Mouse (Mus musculus) midbrain, postnatal 0 days (tissue): ENCODE measurements around the gene Cmtm6. TPM values are rescaled to one million over a fixed set of nuclear protein-coding genes. Genes with fewer than 3 reads are reported as not detected.

Experiments used
- ATAC-seq: fragments of 200-750 bp; cut with Nextera tagmentation; 2 replicates; pipeline ENCODE4 v1.8.0; 2017; ENCODE audit warnings: moderate number of reproducible peaks, mild to moderate bottlenecking, moderate TSS enrichment, moderate library complexity; ENCODE audit not compliant: low FRiP score
- DNase-seq: peaks from one replicate; pipeline ENCODE4 v3.0.0-alpha.2; 2015; ENCODE audit warnings: low spot score
- H3K27ac ChIP-seq: fragments of 300-500 bp; sonication (generic); 2 replicates; pipeline ENCODE4 v1.5.1; 2014; ENCODE audit warnings: low read depth, mild to moderate bottlenecking, low read length, mixed read lengths
- H3K27me3 ChIP-seq: fragments of 300-500 bp; sonication (generic); 2 replicates; pipeline ENCODE4 v1.6.1; 2014; ENCODE audit warnings: low read length, control low read depth, mixed read lengths; ENCODE audit not compliant: insufficient read depth
- H3K36me3 ChIP-seq: fragments of 300-500 bp; sonication (generic); 2 replicates; pipeline ENCODE4 v1.6.1; 2014; ENCODE audit warnings: low read length, control low read depth, mixed read lengths; ENCODE audit not compliant: insufficient read depth
- H3K4me1 ChIP-seq: fragments of 300-500 bp; sonication (generic); 2 replicates; pipeline ENCODE4 v1.6.1; 2014; ENCODE audit warnings: mild to moderate bottlenecking, control low read depth, antibody characterized with exemption, low read length, mixed read lengths; ENCODE audit not compliant: insufficient read depth
- H3K4me2 ChIP-seq: fragments of 300-500 bp; sonication (generic); 2 replicates; pipeline ENCODE4 v1.6.1; 2014; ENCODE audit warnings: low read depth, mild to moderate bottlenecking, low read length, mixed read lengths; ENCODE audit not compliant: poor library complexity, severe bottlenecking
- H3K4me3 ChIP-seq: fragments of 300-500 bp; sonication (generic); 2 replicates; pipeline ENCODE4 v1.5.1; 2014; ENCODE audit warnings: low read depth, mild to moderate bottlenecking, low read length, moderate library complexity
- H3K9ac ChIP-seq: fragments of 300-500 bp; sonication (generic); replicated peaks from 2 replicates; pipeline ENCODE4 v1.6.1; 2014; ENCODE audit warnings: mild to moderate bottlenecking, low read length, moderate library complexity, mixed read lengths; ENCODE audit not compliant: poor library complexity, severe bottlenecking
- H3K9me3 ChIP-seq: fragments of 300-500 bp; sonication (generic); 2 replicates; pipeline ENCODE4 v1.6.1; 2016; ENCODE audit warnings: low read length, control low read depth
- CTCF ChIP-seq: IDR thresholded peaks from 2 replicates; pipeline ENCODE4 v1.5.1; 2016; ENCODE audit warnings: antibody characterized with exemption, mild to moderate bottlenecking
- WGBS: fragments of 180-500 bp; shearing (Covaris S2); extraction: QIAGEN DNeasy Blood & Tissue Kit; methylation state at CpG from one replicate; pipeline ENCODE4 v1.1.7; 2014; 5-methylcytosine and 5-hydroxymethylcytosine counted together
- polyA plus RNA-seq: library from polyadenylated mRNA; unstranded; fragments of >200 nt; fragmentation: Nextera tagmentation; extraction: Ambion mirVana; gene quantifications from 2 replicates; pipeline ENCODE4 v1.2.1, GENCODE M21; 2015
- total RNA-seq: library from RNA; depleted of rRNA; stranded (reverse); fragments of >200 nt; gene quantifications from 2 replicates; pipeline ENCODE4 v1.2.3, GENCODE M21; 2014

Gene Cmtm6
- total and polyA plus RNA-seq, 2 experiments from 2014 or later: 19.2 to 19.3 TPM

DNA sequence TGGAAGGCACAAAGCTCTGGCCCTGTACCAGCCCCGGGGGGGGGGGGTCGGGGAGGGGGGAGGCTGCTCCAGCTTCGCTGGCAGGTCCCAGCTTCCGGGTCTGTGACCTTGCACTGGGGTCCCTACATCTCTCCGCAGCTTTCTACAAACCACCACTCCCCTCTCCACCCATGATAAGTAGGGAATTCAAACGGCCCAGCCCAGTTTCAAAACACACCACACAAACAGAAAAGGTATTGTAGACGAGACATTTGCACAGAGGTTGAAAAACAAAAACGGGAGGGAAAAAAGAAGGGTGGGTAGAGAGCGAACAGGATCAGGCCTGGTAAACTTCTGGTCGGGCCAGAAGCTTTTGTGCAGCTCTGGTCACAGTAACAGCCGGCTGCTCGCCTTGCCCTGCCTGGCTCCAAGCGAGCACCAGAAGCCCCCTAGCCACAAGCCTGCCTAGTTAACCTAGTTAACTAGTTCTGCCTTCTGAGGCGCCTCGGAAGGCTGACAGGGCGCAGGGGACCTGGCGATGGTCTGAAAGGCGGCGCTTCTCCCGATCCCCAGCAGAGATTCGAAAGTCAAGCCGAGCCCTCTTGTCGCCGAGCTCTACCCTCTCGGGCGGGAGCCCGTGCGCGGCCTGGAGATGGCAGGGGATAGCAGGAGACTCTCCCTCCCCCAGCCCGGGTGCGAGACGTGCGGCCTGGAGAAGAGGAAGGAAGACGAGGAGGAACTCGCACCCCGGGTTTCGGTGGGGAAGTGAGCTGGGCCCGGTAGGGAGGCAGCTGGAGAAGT, 50.0 kb downstream of the Cmtm6 start:
- ATAC-seq: peak; percentile 15; the same call in 1 of the 2 replicates
- Histone ChIP-seq H3K27ac (0 out of 2 replicates have a peak overlapping the region, but pooled peaks have one; percentile 21), H3K36me3 (no peaks in the 10 kb centered on the region), H3K9me3 (no peaks in the 10 kb centered on the region), H3K4me1 (peaks cover 4% of the 10 kb centered on the region), H3K4me2 (peak overlapping the region; percentile 88), H3K9ac (peak overlapping the region; percentile 45), H3K27me3 (peaks cover 9% of the 10 kb centered on the region; the same call in 1 of the 2 replicates), H3K4me3 (peak overlapping the region; percentile 45)
- DNase-seq: no peak
- TF ChIP-seq CTCF: no peak
- 2% methylated on average over 36 of the region's 38 CpGs for WGBS

DNA sequence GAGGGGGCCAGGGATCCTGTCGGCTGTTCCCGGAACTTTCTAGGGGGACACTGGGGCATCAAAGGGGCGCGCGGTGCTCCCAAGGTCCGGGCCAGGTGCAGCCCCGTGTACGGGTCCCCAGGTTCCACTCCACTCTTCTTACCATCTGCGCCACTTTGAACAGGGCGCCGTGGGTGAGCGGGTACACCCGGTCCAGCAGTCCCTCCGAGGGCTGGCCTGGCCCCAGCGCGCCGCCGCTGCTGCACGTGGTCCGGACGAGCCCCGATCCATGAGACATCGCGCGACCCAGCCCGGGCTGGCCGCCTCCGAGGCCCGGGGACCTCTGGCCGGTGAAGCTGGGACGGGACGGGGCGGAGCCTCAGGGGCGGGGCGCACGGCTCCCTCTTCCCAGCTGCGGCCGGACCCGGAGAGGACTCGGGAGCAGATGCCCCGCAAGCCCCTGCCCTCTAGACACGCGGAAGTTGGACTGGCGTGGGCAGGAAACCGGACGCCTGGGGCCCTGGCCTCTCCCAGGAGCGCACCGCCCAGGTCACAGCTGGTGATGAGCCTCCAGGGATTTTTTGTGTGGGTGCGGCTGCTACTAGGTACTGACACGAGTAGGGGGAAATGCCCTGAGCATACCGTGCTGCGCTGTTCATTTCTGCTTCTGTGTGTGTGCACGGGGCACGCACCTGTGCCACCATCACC, 50.8 kb downstream of the Cmtm6 start, which contains the start of gene Cmtm7:
Gene Cmtm7 (minus strand): TSS at position 331 of the 687 bp plus-strand sequence.
- H3K9me3 ChIP-seq: no peaks in the 10 kb centered on the region
- H3K36me3 ChIP-seq: no peaks in the 10 kb centered on the region
- H3K9ac ChIP-seq: peak within 1 kb of the TSS; percentile 45
- H3K27me3 ChIP-seq: peaks cover 9% of the 10 kb centered on the region; the same call in 1 of the 2 replicates
- H3K4me2 ChIP-seq: peak within 1 kb of the TSS; percentile 88
- no peak for TF ChIP-seq CTCF
- no peak for DNase-seq
- H3K4me1 ChIP-seq: peaks cover 4% of the 10 kb centered on the region
- 2% methylated on average over 48 of the region's 54 CpGs for WGBS
- H3K4me3 ChIP-seq: peak within 1 kb of the TSS; percentile 45
- ATAC-seq: peak; percentile 68
- 0 out of 2 replicates have a peak within 1 kb of the TSS, but pooled peaks have one; percentile 21 for H3K27ac ChIP-seq

DNA sequence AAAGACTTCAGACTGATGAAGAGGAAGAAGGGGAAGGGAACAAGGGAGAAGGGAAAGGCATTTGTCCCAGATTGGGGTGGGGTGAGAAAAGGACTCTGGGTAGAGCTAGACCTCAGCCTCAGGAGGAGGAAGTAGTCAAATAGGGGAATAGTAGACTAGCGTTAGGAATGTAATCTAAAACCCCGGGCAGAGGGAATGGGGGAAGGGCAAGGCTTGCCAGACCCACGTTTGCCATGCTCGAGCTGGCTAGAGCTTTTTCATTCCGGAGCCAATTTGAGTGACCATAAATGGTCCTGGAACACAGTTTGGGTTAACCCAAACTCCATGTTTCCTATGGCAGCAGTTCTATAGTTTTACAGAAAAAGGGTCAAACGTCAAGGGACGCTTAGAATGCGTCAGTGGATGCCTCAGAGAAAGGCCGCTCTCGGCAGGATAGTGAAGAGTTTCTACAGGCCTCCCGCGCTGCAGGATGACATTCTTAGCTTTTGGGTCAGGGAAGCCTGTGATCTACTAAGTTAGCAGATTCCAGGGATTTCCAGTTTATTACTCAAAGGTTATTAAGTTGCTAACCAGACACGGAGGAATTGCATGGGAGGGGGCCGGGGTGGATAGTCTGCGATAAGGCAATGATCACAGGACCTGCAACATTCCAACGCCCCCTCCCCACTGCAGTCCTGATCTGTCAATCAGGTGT, 54.7 kb downstream of the Cmtm6 start:
- no peak for TF ChIP-seq CTCF

DNA sequence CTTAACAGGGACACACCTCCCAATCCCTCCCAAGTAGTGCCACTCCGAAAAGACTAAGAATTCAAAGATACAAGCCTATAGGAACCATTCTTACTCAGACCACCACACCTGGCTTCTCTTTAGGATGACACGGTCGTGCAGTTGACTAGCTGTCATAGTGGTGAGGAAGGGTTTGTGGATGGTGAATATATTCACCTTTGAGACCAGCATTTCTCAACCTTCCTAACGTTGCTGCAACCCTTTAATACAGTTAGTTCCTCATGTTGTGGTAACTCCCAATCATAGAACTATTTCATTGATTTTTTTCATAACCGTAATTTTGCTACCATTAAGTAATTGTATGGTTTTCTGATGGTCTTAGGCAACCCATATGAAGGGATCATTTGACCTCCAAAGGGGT, 56.2 kb downstream of the Cmtm6 start:
- H3K36me3 ChIP-seq: no peaks in the 10 kb centered on the region
- no peak overlapping the region for H3K27ac ChIP-seq
- DNase-seq: no peak
- H3K4me1 ChIP-seq: no peaks in the 10 kb centered on the region
- no peak for TF ChIP-seq CTCF
- no peaks in the 10 kb centered on the region for H3K9me3 ChIP-seq
- H3K4me3 ChIP-seq: no peak overlapping the region
- WGBS: 95% methylated on average over 5 of the region's 5 CpGs
- H3K27me3 ChIP-seq: no peaks in the 10 kb centered on the region
- no peak overlapping the region for H3K4me2 ChIP-seq
- no peak overlapping the region for H3K9ac ChIP-seq
- no peak for ATAC-seq

More for the DNA sequence above, 54.7 kb downstream of the Cmtm6 start:
- Histone ChIP-seq H3K9me3 (no peaks in the 10 kb centered on the region), H3K4me2 (no peak overlapping the region), H3K4me1 (peaks cover 4% of the 10 kb centered on the region), H3K27me3 (peaks cover 7% of the 10 kb centered on the region; the same call in 1 of the 2 replicates), H3K4me3 (no peak overlapping the region), H3K36me3 (no peaks in the 10 kb centered on the region), H3K9ac (no peak overlapping the region), H3K27ac (no peak overlapping the region)
- DNase-seq: no peak
- no peak for ATAC-seq
- 17% methylated on average over 16 of the region's 16 CpGs for WGBS

DNA sequence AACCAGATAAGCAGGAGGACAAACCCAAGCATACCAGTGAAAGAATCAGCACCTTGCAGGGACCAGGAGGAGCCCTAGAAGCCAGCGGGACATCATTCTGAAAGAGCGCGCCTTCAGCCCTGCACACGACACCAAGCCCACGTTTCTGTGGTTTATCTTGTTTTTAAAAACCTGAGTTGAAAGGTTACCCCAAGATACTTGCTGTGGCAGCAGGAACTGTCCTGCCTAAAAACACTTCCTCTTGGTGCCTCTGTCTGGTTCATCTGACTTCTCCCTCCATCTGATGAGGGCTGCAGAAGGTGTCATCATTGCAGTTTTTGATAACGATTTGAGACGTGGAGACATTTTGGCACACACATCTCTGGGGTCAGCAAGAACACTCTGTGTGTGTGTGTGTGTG, 56.8 kb downstream of the Cmtm6 start:
- Histone ChIP-seq H3K27me3 (no peaks in the 10 kb centered on the region), H3K36me3 (no peaks in the 10 kb centered on the region)
- WGBS: 90% methylated on average over 7 of the region's 7 CpGs

More for the DNA sequence above, 56.8 kb downstream of the Cmtm6 start:
- Histone ChIP-seq H3K9me3 (no peaks in the 10 kb centered on the region), H3K4me2 (no peak overlapping the region), H3K4me1 (no peaks in the 10 kb centered on the region), H3K9ac (no peak overlapping the region), H3K27ac (no peak overlapping the region), H3K4me3 (no peak overlapping the region)
- ATAC-seq (no peak), DNase-seq (no peak)
- TF ChIP-seq CTCF: no peak
